Mouse (Mus musculus) hindbrain, postnatal 0 days (tissue): ENCODE measurements at regions not wholly inside any gene's neighbourhood (a gene's known extent, or its start where the extent isn't known, plus 50 kb on each side); places are given as distances from the start of the nearest gene placed in this dataset.

Source experiments
- ATAC-seq: fragments of 200-750 bp; cut with Nextera tagmentation; 2 replicates; pipeline ENCODE4 v1.8.0; 2017; ENCODE audit warnings: mild to moderate bottlenecking, moderate TSS enrichment, moderate library complexity
- DNase-seq: peaks from one replicate; pipeline ENCODE4 v3.0.0-alpha.2; 2015; ENCODE audit warnings: low spot score
- H3K27ac ChIP-seq: fragments of 300-500 bp; sonication (generic); 2 replicates; pipeline ENCODE4 v1.5.1; 2014; ENCODE audit warnings: mild to moderate bottlenecking
- H3K27me3 ChIP-seq: fragments of 300-500 bp; sonication (generic); 2 replicates; pipeline ENCODE4 v1.6.1; 2014; ENCODE audit warnings: low read length, mixed read lengths; ENCODE audit not compliant: insufficient read depth
- H3K36me3 ChIP-seq: fragments of 300-500 bp; sonication (generic); 2 replicates; pipeline ENCODE4 v1.6.1; 2014; ENCODE audit warnings: low read length, mixed read lengths; ENCODE audit not compliant: insufficient read depth
- H3K4me1 ChIP-seq: fragments of 300-500 bp; sonication (generic); 2 replicates; pipeline ENCODE4 v1.6.1; 2014; ENCODE audit warnings: antibody characterized with exemption, low read length, mixed read lengths; ENCODE audit not compliant: insufficient read depth
- H3K4me2 ChIP-seq: fragments of 300-500 bp; sonication (generic); 2 replicates; pipeline ENCODE4 v1.6.1; 2014; ENCODE audit warnings: low read depth, mild to moderate bottlenecking, low read length, moderate library complexity, mixed read lengths
- H3K4me3 ChIP-seq: fragments of 300-500 bp; sonication (generic); 2 replicates; pipeline ENCODE4 v1.5.1; 2014; ENCODE audit warnings: low read length
- H3K9ac ChIP-seq: fragments of 300-500 bp; sonication (generic); replicated peaks from 2 replicates; pipeline ENCODE4 v1.6.1; 2014; ENCODE audit warnings: mild to moderate bottlenecking, low read length, moderate library complexity, mixed read lengths
- H3K9me3 ChIP-seq: fragments of 300-500 bp; sonication (generic); 2 replicates; pipeline ENCODE4 v1.6.1; 2016; ENCODE audit warnings: low read length, mixed read lengths
- CTCF ChIP-seq: IDR thresholded peaks from 2 replicates; pipeline ENCODE4 v1.5.1; 2016; ENCODE audit warnings: antibody characterized with exemption, control low read depth, low read depth
- WGBS: fragments of 180-500 bp; shearing (Covaris S2); extraction: QIAGEN DNeasy Blood & Tissue Kit; methylation state at CpG from one replicate; pipeline ENCODE4 v1.1.7; 2014; 5-methylcytosine and 5-hydroxymethylcytosine counted together

DNA sequence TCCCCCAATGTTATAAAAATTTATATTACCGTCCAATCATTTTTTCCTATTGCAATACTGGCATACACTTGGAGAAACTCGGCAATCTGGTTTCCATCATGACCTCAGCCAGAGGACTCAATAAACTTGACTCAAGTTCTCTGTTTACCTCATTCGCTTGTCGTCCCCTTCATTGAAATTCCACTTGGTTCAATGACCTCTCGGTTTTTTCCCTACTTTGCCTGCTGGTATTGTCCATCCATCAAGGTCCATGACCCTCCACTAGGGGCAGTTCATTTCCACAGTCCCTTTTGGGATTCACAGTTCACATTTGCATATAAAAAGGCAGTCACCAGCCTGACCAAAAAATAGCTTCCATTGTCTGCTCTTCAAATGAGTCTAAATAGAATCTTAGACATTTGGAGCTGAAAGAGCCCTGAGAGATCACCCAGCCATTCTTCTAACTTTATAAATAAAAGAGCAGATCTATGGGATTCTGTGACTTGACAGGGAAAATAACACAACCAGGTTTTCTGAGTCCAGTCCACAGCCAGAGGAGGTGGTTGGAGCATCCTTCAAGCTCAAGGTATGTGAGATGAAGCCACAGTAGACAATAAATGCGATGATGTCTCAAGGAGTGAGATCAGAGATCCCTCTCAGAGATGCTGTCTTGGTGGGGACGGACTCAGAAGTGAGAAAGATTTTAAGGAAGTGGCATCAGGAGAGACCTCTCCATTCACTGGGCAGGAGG, 347.4 kb upstream of the Jarid2 start:
- H3K27me3 ChIP-seq: no peaks in the 10 kb centered on the region
- no peaks in the 10 kb centered on the region for H3K9me3 ChIP-seq
- 36% methylated on average over 7 of the region's 7 CpGs for WGBS
- H3K4me3 ChIP-seq: no peak overlapping the region
- no peaks in the 10 kb centered on the region for H3K36me3 ChIP-seq
- no peak overlapping the region for H3K27ac ChIP-seq
- no peak for DNase-seq
- no peak overlapping the region for H3K9ac ChIP-seq
- H3K4me2 ChIP-seq: no peak overlapping the region
- peak; percentile 49 for TF ChIP-seq CTCF
- ATAC-seq: no peak
- H3K4me1 ChIP-seq: no peaks in the 10 kb centered on the region

DNA sequence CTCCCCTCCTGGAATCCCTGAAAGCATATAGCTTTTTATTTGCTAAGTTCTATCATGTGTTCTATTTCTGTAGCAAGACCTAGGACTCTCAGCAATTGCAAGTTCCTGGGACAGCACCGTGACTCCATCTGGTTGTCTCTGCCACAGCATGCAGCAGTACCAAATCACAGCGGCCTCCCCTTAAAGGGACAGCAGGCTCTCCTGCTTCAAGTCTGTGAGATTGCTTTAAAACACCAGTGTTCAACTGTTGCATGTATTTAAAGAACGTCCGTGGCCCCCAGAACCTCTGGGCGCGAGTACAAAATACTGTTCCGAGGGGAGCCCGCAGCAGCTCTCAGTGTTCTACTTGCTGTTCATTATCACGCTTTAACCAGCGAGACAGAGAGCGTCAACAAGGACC, 346.0 kb upstream of the Jarid2 start:
- Histone ChIP-seq H3K27me3 (no peaks in the 10 kb centered on the region), H3K9me3 (no peaks in the 10 kb centered on the region), H3K36me3 (no peaks in the 10 kb centered on the region), H3K9ac (no peak overlapping the region), H3K27ac (no peak overlapping the region), H3K4me2 (no peak overlapping the region), H3K4me1 (no peaks in the 10 kb centered on the region), H3K4me3 (no peak overlapping the region)
- DNase-seq (no peak), ATAC-seq (no peak)
- TF ChIP-seq CTCF: no peak
- WGBS: 60% methylated on average over 11 of the region's 11 CpGs

DNA sequence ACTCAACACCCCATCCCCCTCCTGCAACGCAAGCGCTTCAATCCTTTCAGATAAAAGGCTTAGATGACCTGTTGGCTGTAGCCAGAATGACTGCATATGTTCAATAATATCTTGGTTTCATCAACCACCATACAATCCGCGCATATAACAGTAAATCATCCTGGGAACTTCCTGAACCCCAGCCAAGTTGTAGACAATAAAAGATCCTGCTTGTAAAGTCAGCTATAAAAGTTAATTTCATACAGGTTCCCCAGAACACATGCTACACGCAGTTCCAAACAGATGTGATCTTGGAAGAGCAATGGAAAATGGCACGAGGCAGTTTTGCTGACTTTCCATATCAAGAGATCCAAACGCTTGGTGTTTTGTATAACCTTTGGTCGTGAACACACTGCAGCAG, 342.5 kb upstream of the Jarid2 start:
- H3K36me3 ChIP-seq: no peaks in the 10 kb centered on the region
- no peaks in the 10 kb centered on the region for H3K4me1 ChIP-seq
- no peak overlapping the region for H3K9ac ChIP-seq
- ATAC-seq (no peak), DNase-seq (no peak)
- no peak for TF ChIP-seq CTCF
- no peak overlapping the region for H3K4me3 ChIP-seq
- WGBS: 90% methylated on average over 8 of the region's 8 CpGs
- no peak overlapping the region for H3K27ac ChIP-seq
- no peaks in the 10 kb centered on the region for H3K27me3 ChIP-seq
- no peaks in the 10 kb centered on the region for H3K9me3 ChIP-seq
- no peak overlapping the region for H3K4me2 ChIP-seq

DNA sequence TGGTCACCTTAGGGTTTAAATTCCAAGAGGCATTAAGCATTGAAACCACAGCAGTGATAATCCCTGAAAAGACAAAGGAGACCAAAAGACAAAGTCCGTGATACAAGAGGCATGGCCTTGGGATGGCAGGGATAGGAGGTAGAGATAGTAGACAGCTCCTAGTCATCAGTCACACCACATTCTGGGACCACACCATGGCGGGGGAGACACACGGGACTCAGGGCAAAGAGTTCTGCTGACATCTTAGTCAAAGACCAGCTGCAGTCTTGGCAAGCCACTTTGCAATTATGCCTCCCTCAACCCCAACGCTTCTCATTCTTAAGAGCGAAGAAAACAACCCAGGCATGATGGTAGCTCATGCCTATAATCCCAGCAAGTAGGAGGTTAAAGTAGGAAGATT, 339.6 kb upstream of the Jarid2 start:
- 85% methylated on average over 5 of the region's 5 CpGs for WGBS
- Histone ChIP-seq H3K4me3 (no peak overlapping the region), H3K36me3 (no peaks in the 10 kb centered on the region), H3K4me2 (no peak overlapping the region), H3K9me3 (no peaks in the 10 kb centered on the region), H3K27me3 (no peaks in the 10 kb centered on the region), H3K27ac (no peak overlapping the region), H3K9ac (no peak overlapping the region), H3K4me1 (no peaks in the 10 kb centered on the region)
- TF ChIP-seq CTCF: no peak
- ATAC-seq (no peak), DNase-seq (no peak)

DNA sequence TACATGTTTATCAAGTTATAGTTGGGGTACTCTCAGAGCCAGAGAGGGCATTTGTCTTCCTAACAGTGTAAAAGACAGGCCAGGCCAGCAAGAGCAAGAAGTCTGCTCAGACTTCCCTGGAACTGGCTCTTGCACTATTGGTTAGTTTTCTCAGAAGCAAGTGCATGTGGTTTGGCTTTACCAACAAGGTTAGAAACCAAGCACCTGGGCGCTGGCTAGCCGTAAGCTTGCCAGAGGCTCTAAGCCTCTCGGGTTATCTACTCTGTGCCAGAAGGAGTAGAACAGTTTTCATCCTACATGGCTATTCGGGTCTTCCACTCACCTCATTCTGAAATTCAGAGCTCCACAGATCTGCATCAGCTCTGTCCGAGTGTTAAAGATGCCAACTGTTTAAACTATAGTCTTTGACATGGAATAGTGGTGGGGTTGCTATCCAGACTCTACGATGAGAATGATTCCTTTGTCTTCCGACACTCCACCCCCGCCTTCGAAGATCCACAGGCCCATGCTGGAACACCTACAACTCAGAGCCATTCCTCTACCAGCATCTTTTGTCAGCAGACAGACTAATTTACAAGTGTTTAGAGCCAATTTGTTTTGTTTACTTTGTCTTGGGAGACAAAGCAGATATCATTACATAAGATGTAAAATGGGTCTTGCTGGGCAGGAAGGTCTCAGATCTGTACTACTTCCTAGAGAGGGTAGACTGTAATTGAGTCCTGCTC, 338.4 kb upstream of the Jarid2 start:
- no peaks in the 10 kb centered on the region for H3K9me3 ChIP-seq
- H3K27me3 ChIP-seq: no peaks in the 10 kb centered on the region
- H3K9ac ChIP-seq: no peak overlapping the region
- no peak overlapping the region for H3K4me2 ChIP-seq
- DNase-seq (no peak), ATAC-seq (no peak)
- 84% methylated on average over 9 of the region's 9 CpGs for WGBS
- no peak overlapping the region for H3K4me3 ChIP-seq
- H3K4me1 ChIP-seq: no peaks in the 10 kb centered on the region
- TF ChIP-seq CTCF: no peak
- H3K36me3 ChIP-seq: no peaks in the 10 kb centered on the region
- H3K27ac ChIP-seq: no peak overlapping the region

DNA sequence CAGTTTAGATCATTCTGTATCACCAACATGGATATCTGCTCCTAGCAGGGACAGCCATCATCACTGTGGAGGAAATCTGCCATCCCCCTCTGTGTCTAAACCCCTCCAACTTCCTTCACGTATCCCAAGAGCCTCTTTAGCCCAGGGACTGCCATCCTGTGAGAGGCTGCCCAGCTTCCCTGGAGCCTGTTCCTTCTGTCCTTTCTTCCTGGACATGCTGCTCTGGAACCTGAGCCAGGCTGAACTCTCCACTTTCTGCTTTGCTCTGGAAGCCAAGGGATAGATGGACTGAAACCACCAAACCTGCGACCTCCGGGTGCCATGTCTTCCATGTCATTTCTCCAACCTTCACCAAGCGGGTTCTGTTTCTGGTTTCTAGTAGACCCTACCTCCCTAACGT, 335.3 kb upstream of the Jarid2 start:
- H3K27ac ChIP-seq: no peak overlapping the region
- no peaks in the 10 kb centered on the region for H3K9me3 ChIP-seq
- no peak for TF ChIP-seq CTCF
- no peak for DNase-seq
- H3K9ac ChIP-seq: no peak overlapping the region
- H3K4me1 ChIP-seq: no peaks in the 10 kb centered on the region; the same call in 1 of the 2 replicates
- no peaks in the 10 kb centered on the region for H3K36me3 ChIP-seq
- no peak overlapping the region for H3K4me3 ChIP-seq
- H3K4me2 ChIP-seq: no peak overlapping the region
- 87% methylated on average over 5 of the region's 5 CpGs for WGBS
- no peak for ATAC-seq
- no peaks in the 10 kb centered on the region for H3K27me3 ChIP-seq
